Mouse (Mus musculus) embryonic facial prominence, embryonic 14.5 days (tissue): ENCODE measurements at regions not wholly inside any gene's neighbourhood (a gene's known extent, or its start where the extent isn't known, plus 50 kb on each side); places are given as distances from the start of the nearest gene placed in this dataset.
A peak's percentile ranks its signal among the peaks of the same experiment; 100 is the strongest.

Source experiments
- ATAC-seq: fragments of 200-750 bp; cut with Nextera tagmentation; 2 replicates; pipeline ENCODE4 v1.8.0; 2017; ENCODE audit warnings: low read depth, moderate number of reproducible peaks, moderate TSS enrichment
- DNase-seq: peaks from one replicate; pipeline ENCODE4 v3.0.0-alpha.2; 2015; ENCODE audit warnings: low spot score
- H3K27ac ChIP-seq: fragments of 300-500 bp; sonication (generic); replicated peaks from 2 replicates; pipeline ENCODE4 v1.5.1; 2014; ENCODE audit warnings: low read depth, mild to moderate bottlenecking, low read length, moderate library complexity
- H3K27me3 ChIP-seq: fragments of 300-500 bp; sonication (generic); replicated peaks from 2 replicates; pipeline ENCODE4 v1.6.1; 2014; ENCODE audit warnings: low read length; ENCODE audit not compliant: control insufficient read depth, insufficient read depth
- H3K36me3 ChIP-seq: fragments of 300-500 bp; sonication (generic); 2 replicates; pipeline ENCODE4 v1.6.1; 2014; ENCODE audit warnings: low read length, mixed read lengths; ENCODE audit not compliant: control insufficient read depth, insufficient read depth
- H3K4me1 ChIP-seq: fragments of 300-500 bp; sonication (generic); 2 replicates; pipeline ENCODE4 v1.6.1; 2014; ENCODE audit warnings: antibody characterized with exemption, low read length; ENCODE audit not compliant: control insufficient read depth, insufficient read depth
- H3K4me2 ChIP-seq: fragments of 300-500 bp; sonication (generic); 2 replicates; pipeline ENCODE4 v1.6.1; 2014; ENCODE audit warnings: low read depth, mild to moderate bottlenecking, low read length, moderate library complexity, mixed read lengths
- H3K4me3 ChIP-seq: fragments of 300-500 bp; sonication (generic); 2 replicates; pipeline ENCODE4 v1.5.1; 2014; ENCODE audit warnings: low read depth, mild to moderate bottlenecking, low read length
- H3K9ac ChIP-seq: fragments of 300-500 bp; sonication (generic); 2 replicates; pipeline ENCODE4 v1.6.1; 2014; ENCODE audit warnings: low read depth, mild to moderate bottlenecking, low read length, moderate library complexity, mixed read lengths
- H3K9me3 ChIP-seq: fragments of 300-500 bp; sonication (generic); 2 replicates; pipeline ENCODE4 v1.6.1; 2016; ENCODE audit warnings: low read length; ENCODE audit not compliant: control insufficient read depth
- WGBS: fragments of 180-500 bp; shearing (Covaris S2); extraction: QIAGEN DNeasy Blood & Tissue Kit; methylation state at CpG from one replicate; pipeline ENCODE4 v1.1.7; 2014; 5-methylcytosine and 5-hydroxymethylcytosine counted together

DNA sequence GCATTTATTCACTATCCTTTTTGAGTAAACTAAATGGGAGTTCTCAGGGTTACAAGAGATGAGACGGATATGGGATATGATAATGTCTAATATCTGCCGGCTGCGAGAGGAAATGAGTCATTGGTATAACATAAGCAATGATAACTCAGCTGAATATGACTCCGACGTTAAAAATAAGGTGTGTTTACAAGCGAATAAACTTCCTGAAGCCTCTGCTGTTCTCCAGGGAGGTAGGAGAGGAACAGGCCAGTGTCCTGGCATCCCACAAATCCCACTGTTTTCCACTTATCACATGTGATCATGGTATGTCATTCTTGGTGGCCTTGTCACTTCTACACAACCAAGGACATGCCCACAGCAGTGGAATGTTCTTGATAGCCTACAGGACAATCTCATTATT is 641.7 kb upstream of the Sall1 start:
- DNase-seq (no peak), ATAC-seq (no peak)
- no peaks in the 10 kb centered on the region for H3K4me1 ChIP-seq
- no peaks in the 10 kb centered on the region for H3K27me3 ChIP-seq
- no peak overlapping the region for H3K4me3 ChIP-seq
- H3K9ac ChIP-seq = no peak overlapping the region
- H3K27ac ChIP-seq = no peak overlapping the region
- no peak overlapping the region for H3K4me2 ChIP-seq
- no peaks in the 10 kb centered on the region for H3K9me3 ChIP-seq
- 83% methylated on average over 6 of the region's 6 CpGs for WGBS
- no peaks in the 10 kb centered on the region for H3K36me3 ChIP-seq

DNA sequence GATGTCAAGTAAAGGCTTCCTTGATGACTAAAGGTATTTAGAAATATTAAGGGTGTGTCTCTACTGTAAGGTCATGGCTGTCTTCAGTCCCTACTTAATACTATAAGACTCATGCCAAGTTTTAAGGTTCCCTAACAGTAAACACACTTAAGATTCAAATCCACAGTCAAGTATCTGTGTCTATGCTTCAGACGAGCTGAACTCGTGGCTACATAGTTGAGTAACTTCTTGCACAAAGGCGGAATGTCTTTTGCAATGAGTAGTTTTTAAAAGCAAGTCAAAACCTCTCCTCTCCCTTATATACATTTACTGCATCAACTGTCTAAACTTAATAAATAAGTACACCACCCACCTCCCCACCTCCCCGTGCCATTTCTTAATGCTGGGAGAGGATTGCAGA is 637.0 kb upstream of the Sall1 start:
- Histone ChIP-seq H3K27ac (no peak overlapping the region), H3K36me3 (no peaks in the 10 kb centered on the region), H3K4me2 (no peak overlapping the region), H3K9ac (no peak overlapping the region), H3K4me1 (no peaks in the 10 kb centered on the region), H3K9me3 (no peaks in the 10 kb centered on the region), H3K27me3 (no peaks in the 10 kb centered on the region), H3K4me3 (no peak overlapping the region)
- no peak for DNase-seq
- ATAC-seq = no peak
- WGBS = 77% methylated on average over 4 of the region's 4 CpGs

- 76% methylated on average over 5 of the region's 5 CpGs for WGBS
These were observed 636.4 kb upstream of the Sall1 start for GRCm38 (mm10) chr8:89680341-89680740.

DNA sequence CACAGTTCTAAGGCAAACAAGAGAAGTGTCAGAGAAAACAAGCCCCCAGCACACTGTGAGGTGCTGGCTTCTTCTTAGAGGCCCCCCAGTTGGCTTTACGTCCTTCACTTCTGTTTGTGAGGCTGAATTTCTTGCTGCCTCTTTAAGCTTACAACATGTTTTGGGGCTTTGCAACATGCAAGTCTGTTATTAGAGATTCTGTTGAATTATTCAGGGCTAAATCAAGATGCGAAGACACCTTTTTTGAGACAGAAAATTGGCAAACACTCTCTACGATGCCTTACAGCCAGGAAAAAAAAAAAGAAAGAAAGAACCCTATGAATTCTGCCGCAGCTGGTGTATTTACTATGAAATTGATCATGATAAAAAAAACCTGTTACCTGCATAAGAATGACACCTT is 635.6 kb upstream of the Sall1 start:
- Histone ChIP-seq H3K4me1 (no peaks in the 10 kb centered on the region), H3K27ac (no peak overlapping the region), H3K9me3 (no peaks in the 10 kb centered on the region), H3K27me3 (no peaks in the 10 kb centered on the region), H3K4me3 (no peak overlapping the region), H3K9ac (no peak overlapping the region), H3K36me3 (no peaks in the 10 kb centered on the region), H3K4me2 (no peak overlapping the region)
- 60% methylated on average over 4 of the region's 4 CpGs for WGBS
- DNase-seq (no peak), ATAC-seq (no peak)

More at GRCm38 (mm10) chr8:89680341-89680740, 636.4 kb upstream of the Sall1 start:
- no peak overlapping the region for H3K4me2 ChIP-seq
- ATAC-seq (no peak), DNase-seq (no peak)
- no peak overlapping the region for H3K9ac ChIP-seq
- no peaks in the 10 kb centered on the region for H3K4me1 ChIP-seq
- H3K27ac ChIP-seq = no peak overlapping the region
- no peaks in the 10 kb centered on the region for H3K36me3 ChIP-seq
- no peaks in the 10 kb centered on the region for H3K27me3 ChIP-seq
- H3K4me3 ChIP-seq = no peak overlapping the region
- no peaks in the 10 kb centered on the region for H3K9me3 ChIP-seq

DNA sequence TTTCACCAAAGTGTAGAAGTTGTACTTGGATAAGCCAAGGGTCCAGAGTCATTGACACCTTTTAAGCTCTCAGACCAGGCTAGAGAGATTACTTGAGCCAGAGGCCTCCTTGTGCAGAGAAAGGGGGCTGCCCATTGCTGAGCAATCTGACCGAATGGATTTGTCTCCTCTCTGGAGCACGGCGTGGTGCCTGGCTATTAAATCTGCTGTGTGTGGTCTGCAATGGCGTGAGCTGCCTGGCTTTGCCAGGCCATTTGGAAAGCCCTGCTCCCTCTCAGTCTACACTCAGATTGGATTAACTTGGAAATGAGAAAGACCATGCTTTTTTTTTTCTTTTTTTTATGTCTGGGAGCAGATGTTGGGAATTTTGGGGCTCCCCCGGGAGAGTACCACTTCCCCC is 633.3 kb upstream of the Sall1 start:
- H3K9ac ChIP-seq = no peak overlapping the region
- ATAC-seq (no peak), DNase-seq (no peak)
- H3K27ac ChIP-seq = no peak overlapping the region
- H3K36me3 ChIP-seq = no peaks in the 10 kb centered on the region
- WGBS = 64% methylated on average over 5 of the region's 5 CpGs
- H3K27me3 ChIP-seq = no peaks in the 10 kb centered on the region
- no peak overlapping the region for H3K4me2 ChIP-seq
- H3K4me1 ChIP-seq = no peaks in the 10 kb centered on the region
- no peak overlapping the region for H3K4me3 ChIP-seq
- no peaks in the 10 kb centered on the region for H3K9me3 ChIP-seq

DNA sequence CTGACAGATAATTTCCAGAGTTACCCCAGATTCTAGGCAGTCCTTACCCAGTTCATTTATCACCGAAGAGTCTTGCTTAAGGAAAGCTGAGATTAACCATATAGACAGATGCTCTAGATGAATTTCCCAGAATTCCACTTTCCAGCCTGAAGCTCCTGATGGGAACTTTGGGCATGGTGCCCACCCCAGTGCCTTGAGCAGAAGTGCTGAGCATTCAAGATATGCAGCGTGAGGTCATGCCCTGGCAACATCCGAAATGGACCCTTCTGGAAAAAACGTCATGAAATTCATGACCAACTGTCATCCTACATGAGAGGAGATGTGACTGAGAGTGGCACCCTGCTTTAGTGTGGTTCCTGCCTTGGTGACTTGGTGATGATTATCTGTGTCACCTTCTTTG is 629.9 kb upstream of the Sall1 start:
- DNase-seq = no peak
- H3K4me3 ChIP-seq = no peak overlapping the region
- H3K9me3 ChIP-seq = no peaks in the 10 kb centered on the region
- no peaks in the 10 kb centered on the region for H3K36me3 ChIP-seq
- no peak overlapping the region for H3K27ac ChIP-seq
- H3K4me1 ChIP-seq = no peaks in the 10 kb centered on the region
- H3K9ac ChIP-seq = no peak overlapping the region
- no peaks in the 10 kb centered on the region for H3K27me3 ChIP-seq
- no peak overlapping the region for H3K4me2 ChIP-seq
- 84% methylated on average over 4 of the region's 4 CpGs for WGBS
- no peak for ATAC-seq

- Histone ChIP-seq H3K4me1 (no peaks in the 10 kb centered on the region), H3K36me3 (no peaks in the 10 kb centered on the region), H3K4me2 (no peak overlapping the region), H3K27me3 (no peaks in the 10 kb centered on the region), H3K27ac (no peak overlapping the region), H3K9ac (no peak overlapping the region), H3K9me3 (no peaks in the 10 kb centered on the region), H3K4me3 (no peak overlapping the region)
- 78% methylated on average over 5 of the region's 5 CpGs for WGBS
- DNase-seq (no peak), ATAC-seq (no peak)
These were observed 628.7 kb upstream of the Sall1 start for GRCm38 (mm10) chr8:89672631-89673030.

- Histone ChIP-seq H3K4me3 (no peak overlapping the region), H3K36me3 (no peaks in the 10 kb centered on the region), H3K4me1 (peaks cover under 1% of the 10 kb centered on the region; the same call in 1 of the 2 replicates), H3K27me3 (0 out of 2 replicates have a peak, but pooled peaks cover 2% of the 10 kb centered on the region), H3K4me2 (no peak overlapping the region), H3K27ac (no peak overlapping the region), H3K9ac (no peak overlapping the region), H3K9me3 (no peaks in the 10 kb centered on the region)
- no peak for ATAC-seq
- WGBS = 79% methylated on average over 9 of the region's 9 CpGs
- no peak for DNase-seq
These were observed 621.1 kb upstream of the Sall1 start for GRCm38 (mm10) chr8:89664911-89665689.

DNA sequence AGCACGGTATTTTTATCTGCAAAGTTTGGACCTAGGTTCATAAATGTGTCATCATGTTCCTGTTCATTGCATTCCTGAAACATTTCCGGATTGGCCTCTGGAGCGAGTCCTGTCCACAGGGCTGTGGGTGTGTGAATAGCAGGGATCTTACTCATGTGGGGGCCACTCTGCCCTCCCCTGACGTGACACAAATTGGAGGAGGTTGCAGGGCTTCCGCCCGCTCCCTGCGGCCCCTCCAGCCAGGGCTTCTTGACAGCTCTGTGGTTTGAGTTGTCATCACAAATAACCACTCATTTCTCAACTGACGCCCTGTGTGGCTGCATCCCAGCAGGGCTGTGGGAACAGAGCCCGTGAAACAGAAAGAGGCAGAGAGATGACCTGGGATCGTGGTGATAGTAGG is 619.9 kb upstream of the Sall1 start:
- no peak overlapping the region for H3K4me2 ChIP-seq
- H3K36me3 ChIP-seq = no peaks in the 10 kb centered on the region
- H3K9ac ChIP-seq = no peak overlapping the region
- ATAC-seq (no peak), DNase-seq (peak; percentile 37)
- peaks cover 4% of the 10 kb centered on the region; the same call in 1 of the 2 replicates for H3K4me1 ChIP-seq
- H3K4me3 ChIP-seq = no peak overlapping the region
- 55% methylated on average over 10 of the region's 10 CpGs for WGBS
- no peak overlapping the region for H3K27ac ChIP-seq
- no peaks in the 10 kb centered on the region for H3K9me3 ChIP-seq
- peaks cover 6% of the 10 kb centered on the region; the same call in 1 of the 2 replicates for H3K27me3 ChIP-seq
